Mouse (Mus musculus): ENCODE data around the gene Tmem255a.

DNA sequence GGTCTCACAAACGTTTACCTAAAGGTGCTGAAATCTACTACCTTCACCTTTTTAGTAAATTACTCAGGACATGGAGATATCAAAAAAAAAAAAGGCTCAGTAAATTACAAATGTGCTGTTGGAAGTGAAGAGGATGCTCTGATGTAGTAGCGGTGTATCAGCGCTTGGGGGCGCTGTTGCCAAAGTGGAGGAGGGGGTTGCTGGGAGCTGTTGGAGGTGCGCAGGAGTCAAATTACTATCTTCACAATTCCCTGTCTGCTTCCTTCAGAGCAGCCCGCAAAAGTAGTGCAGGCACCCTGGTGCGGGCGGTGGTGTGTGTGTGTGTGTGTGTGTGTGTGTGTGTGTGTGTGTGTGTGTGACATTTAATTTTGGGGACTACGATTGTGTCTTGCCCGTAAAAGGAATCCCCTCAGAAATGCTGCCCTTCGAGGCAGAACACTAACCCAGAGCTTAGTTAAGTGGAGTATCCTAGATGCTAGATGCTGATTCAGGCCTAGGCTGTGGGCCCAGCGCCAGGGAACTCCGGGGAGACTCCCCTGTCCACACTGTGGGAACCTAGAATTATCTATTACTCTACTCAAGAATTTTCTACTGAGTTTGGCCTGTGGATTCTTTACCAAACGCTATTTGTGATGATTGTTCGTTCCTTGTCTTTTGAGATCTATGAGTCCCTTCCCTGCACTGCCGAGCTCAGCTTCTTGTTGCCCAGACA, 2.4 kb downstream of the Tmem255a start:
- TF ChIP-seq POLR2A (IDR thresholded peaks at IDR 0.05; ENCODE audit: extremely low read depth, insufficient read depth, low read length) (no peak), CTCF (IDR thresholded peaks at IDR 0.05; ENCODE audit: extremely low read depth, insufficient read depth, low read length) (peak; percentile 51)

All from cortical plate, adult 2 months (tissue).